Mouse (Mus musculus) ovary, postnatal 10 days (tissue): ENCODE measurements around the gene Atp1a4.

ENCODE experiments used
- DNase-seq: peaks from one replicate; pipeline ENCODE4 v3.0.0; 2022; ENCODE audit warnings: low spot score

Atp1a4 gene

DNA sequence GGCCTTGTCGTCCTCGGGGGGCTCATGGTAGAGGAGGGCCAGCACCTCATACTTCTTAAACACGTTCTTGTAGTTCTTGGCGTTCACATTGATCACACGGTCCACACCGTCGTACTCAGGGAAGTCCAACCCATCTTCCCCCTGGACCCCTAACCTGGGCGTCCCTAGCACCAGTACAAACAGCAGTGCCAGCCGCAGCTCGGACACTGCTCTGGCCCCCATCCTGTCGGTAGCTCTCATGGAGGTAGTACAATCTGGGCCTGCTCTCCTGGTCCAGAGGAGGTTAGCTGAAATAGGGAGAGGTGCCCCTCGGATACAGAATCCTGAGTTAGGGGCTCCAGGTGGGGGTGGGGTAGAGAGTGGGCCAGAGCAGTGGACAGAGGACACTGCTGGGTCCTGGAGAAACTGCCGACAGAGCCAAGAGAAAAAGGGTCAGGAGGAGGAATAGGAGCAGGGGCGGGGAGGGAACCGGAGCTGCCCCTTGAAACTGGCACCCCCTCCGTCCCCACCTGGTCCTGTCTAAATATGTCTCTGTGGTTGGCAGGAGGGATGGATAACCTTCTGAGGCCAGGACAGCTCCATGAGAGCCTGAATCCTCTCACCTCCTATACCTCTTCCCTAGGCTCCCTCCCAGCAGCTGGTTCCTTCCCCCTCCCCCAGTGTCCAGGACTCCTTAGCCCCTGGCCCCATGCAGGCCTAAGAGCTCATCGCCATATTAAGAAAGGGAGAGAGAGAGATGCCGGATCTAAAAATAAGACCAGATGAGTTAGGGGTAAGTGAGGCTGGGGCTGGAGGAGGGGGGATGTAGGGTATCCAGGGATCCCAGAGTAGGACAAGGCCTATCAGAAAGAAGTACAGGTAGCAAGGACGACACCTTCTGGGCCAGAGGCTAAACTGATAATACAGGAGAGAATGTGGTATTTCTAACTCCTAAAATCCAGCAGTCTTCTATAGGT, 38.5 kb downstream of the Atp1a4 start, which contains the start of gene Casq1:
TSS of gene Casq1 (minus strand) at position 418 of the 956 bp plus-strand sequence.
- no peak for DNase-seq

DNA sequence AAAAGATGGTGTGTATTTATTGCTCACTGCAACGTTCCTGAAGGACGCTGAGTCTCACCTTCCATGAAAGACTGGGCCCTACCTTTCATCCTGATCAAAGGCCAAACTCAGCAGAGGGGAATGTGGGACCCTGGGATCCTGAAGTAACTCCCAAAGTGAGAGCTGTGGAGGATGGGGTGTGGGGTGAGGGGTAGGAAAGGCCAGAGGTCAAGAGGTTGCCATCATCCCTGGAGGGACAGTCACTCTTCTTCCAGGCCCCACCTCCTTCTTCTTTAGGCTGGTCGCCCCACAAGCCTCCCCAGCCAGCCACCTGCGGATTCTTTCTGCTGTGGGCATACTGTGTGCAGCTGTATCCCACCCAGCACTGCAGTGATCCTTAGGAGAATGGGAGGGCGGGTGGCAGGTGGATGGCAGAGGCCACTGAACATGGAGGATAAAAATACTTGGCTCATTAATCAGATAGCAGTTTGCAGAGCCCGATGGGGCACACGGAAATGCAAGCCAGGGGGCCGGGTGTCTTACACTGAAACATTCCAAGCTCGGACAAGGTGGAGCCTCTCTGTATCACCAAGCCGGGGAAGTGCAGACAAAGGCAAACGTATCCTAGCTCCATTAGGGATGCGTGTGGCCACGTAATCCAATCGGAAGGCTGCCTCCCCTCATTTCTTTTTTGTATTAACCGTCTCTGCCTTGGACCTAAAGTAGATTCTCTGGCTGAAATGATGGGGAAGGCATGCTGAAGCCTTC, 39.9 kb downstream of the Atp1a4 start:
- DNase-seq: no peak

DNA sequence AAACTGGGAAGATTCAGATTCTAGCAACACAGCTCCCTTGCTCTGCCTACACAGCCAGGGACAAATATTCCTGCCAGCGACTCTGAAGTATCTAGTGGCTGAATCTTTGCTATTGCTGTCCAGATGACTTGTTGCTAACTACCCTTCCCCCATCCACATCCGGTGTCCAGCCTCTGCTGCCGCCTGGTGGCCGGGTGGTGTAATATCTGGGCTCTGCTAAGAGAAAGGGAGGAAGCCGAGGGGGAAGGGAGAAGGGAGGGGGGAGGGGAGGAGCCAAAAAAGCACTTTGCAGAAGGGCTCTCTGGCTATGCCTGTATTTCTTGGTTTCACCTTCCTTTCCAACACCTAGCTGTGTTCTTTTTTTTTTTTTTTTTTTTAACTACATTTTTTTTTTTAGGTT, 41.1 kb downstream of the Atp1a4 start:
- DNase-seq: peak; percentile 88

GRCm38 (mm10) chr1:172214748-172215147, 43.5 kb downstream of the Atp1a4 start:
- DNase-seq: no peak

GRCm38 (mm10) chr1:172213771-172214170, 44.4 kb downstream of the Atp1a4 start:
- no peak for DNase-seq

DNA sequence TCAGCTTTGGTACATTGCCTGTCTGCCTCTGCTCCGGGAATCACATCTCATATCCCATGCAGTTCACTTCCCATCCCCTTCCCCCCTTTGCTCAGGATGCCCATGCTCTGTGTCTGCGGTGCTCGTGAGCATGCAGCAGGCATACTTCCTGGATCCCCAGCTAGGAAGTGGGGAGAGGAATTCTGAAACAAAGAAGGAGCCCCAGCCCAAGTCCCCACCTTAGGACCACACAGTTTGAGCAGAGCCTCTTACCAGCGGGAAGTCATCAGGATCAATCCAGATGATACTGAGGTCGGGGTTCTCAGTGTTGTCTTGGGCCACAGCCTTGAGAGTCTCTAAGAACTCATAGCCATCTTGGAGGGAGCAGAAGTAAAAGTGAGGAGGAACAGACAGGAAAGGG, 45.4 kb downstream of the Atp1a4 start:
- DNase-seq: no peak

DNA sequence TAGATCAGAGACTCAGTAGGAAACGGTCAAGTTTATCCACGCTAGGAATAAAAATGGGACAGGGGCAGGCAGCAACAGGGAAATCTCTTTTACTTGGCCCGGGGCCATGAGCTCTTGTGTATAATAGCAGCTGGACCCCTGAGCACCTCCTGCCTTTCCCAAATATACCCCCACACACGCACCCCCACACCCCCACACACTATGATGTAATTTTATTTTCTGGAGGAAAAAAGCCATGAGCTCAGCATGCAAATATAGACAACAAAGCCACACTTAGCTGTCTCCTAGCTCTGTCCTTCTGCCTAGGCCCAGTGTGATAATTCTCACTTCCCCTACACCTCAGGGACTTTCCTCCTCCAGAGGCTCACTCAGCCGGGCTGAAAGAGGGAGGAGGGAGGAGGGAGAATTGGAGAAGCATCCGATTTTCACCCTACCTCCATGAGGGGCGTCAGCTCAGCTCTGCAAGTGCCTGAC, 51.1 kb downstream of the Atp1a4 start:
- no peak for DNase-seq

GRCm38 (mm10) chr1:172206141-172206917, 51.9 kb downstream of the Atp1a4 start, which contains the start of gene Pea15a:
Gene Pea15a, minus strand, starts transcription at chr1:172206804.
- DNase-seq: peak; percentile 67

DNA sequence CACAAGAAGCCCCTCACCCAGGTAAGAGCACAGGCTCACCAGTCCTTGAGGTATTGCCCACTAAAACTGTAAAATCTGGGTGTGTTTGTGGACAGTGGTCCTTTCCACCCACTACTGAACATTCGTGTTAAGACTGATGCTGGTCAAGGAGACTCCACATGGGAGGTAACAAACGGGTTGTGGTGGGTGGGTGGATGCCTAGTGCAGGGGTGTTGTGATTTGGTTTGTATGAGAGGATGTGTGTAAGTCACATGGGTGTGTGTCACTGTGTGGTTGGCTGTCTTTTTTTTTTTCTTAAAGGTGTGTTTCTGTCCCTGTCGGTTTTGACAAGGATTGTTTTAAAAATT, 52.5 kb downstream of the Atp1a4 start:
- DNase-seq: no peak

- DNase-seq: no peak
Observed at GRCm38 (mm10) chr1:172204814-172205740, 53.1 kb downstream of the Atp1a4 start.

DNA sequence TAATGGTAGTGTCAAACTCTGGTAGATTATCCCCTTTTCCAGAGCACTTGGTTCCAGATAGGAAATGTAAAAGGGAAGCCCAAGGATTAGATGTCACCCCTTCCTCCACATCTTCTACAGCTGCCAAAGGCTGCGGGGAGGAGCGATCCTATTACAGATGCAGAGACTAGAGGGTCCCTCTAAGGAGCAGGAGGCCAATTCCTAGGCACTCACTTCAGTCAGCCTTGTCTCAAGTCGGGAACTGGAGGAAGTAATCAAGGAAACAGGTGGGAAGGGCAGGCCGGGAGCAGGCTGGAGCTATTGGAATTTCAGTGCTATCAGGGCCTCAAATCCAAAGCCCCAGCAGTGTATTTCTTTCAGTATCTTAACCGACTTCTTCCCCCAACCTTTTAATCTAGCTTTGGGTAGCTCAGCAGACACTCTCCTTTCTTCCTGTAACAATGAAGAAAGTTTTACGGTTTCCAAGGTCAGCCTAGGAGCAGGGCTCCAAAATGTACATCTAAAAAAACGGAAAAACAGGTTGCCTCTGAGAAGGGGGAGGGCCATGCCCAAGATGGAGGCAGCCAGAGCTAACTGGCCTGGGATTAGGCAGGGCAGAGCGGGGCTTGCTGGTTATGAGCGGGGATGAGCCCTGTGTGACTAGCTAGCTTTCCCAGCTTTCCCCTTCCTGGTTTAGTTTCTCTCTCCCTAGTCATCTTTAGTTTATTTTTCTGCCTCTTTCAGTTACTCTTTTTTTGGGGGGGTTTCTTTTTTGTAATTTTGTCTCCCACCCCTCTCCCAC, 54.0 kb downstream of the Atp1a4 start:
- DNase-seq: no peak

GRCm38 (mm10) chr1:172203566-172203965, 54.6 kb downstream of the Atp1a4 start:
- DNase-seq: no peak

DNA sequence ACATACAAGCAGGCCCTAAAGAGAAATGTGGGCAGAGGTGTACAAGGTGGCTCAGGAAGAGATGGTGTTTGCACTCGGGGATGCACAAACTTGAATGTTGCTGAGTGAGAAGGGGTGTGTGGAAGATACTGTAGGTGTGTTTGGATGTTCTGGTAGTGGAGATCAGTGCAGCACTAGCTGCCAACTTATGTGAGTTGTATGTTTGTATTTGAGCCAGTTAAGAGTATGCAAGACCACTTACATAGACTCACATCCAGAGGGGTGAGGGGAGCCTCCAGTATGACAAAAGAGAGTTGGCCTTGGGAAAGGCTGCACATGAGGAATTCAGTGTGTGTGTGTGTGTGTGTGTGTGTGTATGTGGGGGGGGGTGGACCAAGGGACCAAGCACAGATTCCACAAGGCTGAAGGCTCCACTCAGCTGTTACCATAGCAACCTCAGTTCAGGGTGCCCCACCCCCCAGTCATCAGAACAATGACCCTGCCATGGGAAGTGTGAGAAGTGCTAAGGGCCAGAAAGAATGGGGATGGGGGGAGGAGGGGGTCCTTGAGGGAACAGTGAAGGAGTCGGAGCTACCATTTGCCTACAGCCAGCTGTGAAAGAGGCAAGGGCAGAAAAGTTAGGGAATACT, 55.2 kb downstream of the Atp1a4 start:
- DNase-seq: no peak

DNA sequence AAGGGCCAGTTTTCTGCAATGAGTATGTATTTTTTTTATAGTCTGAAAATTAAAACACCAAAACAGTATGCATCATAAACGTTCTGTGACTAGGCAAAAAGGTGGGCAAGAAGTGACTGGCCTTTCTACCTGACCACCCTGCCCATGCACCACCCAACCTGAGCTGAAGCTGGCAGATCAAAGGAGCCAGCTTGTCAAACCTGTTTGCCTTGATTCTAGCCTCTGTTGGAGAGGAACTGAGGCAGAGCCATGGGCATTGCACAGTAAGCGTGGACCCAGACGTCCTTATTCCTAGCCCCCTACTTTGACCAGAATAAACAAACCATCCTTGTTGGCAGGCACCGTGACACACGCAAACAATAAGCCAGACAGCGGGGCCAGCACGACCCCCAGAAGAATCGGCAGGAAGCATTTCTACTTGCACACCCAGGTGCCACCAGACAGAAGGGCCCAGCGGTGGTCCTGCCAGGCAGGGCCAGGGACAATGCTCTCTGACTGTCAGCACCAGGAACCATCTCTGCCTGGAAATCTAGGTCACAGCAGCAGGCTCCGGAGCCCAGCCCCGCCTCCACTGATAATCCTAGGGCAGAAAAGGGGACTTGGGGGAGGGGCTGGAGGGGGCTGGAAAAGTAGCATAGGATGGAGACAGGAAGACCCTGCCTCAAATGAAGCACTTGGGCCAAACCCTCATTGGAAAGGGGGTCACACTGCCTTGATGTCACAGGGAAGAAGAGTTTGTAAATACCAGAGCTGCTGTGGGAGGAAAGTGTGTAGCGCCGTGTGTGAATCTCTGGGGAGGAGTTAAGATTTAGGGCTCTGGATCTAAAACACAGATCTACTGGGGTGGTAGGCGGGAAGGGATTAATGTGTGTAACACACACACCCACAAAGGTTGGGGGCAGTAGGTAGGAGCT, 56.0 kb downstream of the Atp1a4 start:
- DNase-seq: no peak

- no peak for DNase-seq
Observed at GRCm38 (mm10) chr1:172200871-172201447, 57.3 kb downstream of the Atp1a4 start.

DNA sequence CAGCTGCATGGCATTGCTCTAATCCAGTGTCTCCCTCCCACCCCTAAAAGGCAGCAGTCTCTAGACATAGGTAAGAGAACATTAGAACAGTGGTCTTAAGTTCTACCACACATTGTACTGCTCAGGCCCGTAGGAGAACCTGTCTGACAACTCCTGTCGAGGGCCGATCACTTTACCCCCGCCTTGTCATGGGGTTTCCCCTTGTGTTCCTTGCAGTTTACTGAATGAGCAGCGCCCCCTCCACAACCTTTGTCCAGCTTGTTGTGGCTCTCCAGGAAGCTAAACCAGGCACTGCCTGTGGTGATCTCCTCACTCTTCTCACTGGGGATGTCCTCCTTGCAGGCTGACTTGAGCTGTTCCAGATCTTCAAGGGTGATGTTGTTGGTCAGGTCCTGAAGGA, 58.1 kb downstream of the Atp1a4 start:
- no peak for DNase-seq

GRCm38 (mm10) chr1:172198996-172199395, 59.2 kb downstream of the Atp1a4 start:
- DNase-seq: no peak

- DNase-seq: no peak
Observed at GRCm38 (mm10) chr1:172198316-172198715, 59.9 kb downstream of the Atp1a4 start.
